Mouse (Mus musculus) layer of hippocampus, postnatal 14 days (tissue): ENCODE measurements around the gene Atg7. TPM values are rescaled to one million over a fixed set of nuclear protein-coding genes. Genes with fewer than 3 reads are reported as not detected.
A peak's percentile ranks its signal among the peaks of the same experiment; 100 is the strongest.

ENCODE experiments used
- DNase-seq, 2 experiments: peaks; one replicate each; pipeline ENCODE4 v3.0.0; 2021 to 2022; ENCODE audit warnings: low spot score in 2 of 2, mixed read lengths in 1 of 2
- total RNA-seq, 2 experiments: library from RNA; stranded (reverse); gene quantifications; 2 replicates each; pipeline ENCODE4 v1.2.3; 2021

Atg7 gene
- total RNA-seq, 2 experiments from 2014 or later: 21.0 to 27.7 TPM

- no peak for DNase-seq
Observed at GRCm38 (mm10) chr6:114683741-114684140, 40.8 kb downstream of the Atg7 start.

DNA sequence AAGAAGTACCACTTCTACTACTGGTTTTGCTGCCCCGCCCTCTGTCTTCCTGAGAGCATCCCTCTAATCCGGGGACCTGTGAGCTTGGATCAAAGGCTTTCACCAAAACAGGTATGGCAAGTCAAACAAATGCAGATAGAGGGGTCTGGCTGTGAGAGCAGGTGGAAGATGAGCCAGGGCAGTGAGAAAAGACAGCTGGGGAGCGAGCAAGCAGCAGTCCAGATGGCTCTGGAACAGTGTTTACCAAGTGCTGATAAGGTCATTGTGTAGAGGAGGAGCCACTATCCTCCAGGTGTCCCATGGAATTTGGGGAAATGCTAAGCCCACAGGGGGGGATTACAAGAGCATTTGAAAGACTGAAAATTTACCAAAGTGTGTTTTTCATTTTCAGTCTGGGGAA lies 41.5 kb downstream of the Atg7 start:
- no peak for DNase-seq

DNA sequence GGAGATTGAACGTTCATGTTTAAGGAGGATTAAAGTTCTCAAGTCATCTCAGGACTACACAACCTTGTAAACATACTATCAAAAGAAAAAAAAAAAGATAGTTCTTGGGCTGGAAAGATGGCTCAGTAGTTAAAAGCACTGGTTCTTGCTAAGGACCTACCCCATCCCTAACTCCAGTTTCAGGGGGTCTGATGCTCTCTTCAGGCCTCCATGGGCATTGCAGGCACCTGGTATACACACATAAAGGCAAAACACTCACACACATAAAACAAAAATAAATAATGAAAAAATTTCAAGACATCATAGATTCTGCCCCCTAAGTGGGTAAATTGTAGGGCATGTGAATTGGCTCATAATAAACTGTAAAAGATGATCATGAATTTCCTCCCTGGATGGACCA lies 42.5 kb downstream of the Atg7 start:
- DNase-seq: no peak

GRCm38 (mm10) chr6:114687035-114687434 lies 44.1 kb downstream of the Atg7 start:
- DNase-seq: no peak

- no peak for DNase-seq
Observed at GRCm38 (mm10) chr6:114690661-114691060, 47.8 kb downstream of the Atg7 start.

DNA sequence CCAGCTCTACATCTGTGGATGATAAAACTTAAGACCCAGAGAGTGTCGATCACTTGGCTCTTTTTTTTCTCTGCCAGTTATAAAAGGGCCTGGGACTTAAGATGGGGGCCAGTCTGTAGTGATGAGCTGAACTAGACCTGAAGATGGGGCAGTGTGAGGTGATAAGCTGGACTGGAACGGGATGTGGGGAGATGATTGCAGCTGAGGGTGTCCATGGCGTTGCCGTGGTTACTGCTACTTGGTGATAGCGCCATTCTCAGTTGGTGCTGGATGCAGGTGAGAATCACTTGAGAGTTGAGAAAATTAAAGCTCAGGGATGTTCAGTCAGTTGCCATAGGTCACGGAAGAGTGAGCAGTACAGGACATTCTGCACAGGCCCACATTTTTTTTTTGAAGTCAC lies 48.6 kb downstream of the Atg7 start:
- DNase-seq: no peak

DNA sequence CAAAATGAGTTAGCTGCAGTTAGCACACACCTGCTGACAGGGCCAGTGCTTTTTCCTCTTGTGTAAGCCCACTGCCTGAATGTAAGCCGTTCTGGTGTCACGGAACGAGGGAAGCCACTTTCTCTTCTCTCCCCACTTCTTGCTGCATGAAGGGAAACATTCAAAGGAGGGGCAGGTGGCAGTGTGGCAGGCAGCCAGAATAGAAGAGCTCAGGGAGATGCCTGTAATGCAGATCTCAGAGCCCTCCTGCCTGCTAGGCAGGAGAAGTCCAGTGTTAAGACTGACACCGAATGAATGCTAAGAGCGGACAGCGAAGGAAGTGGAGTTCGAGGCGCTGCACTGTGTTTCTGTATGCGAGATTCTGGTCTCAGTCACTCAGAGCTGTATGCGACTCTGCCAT lies 49.8 kb downstream of the Atg7 start:
- DNase-seq: no peak

DNA sequence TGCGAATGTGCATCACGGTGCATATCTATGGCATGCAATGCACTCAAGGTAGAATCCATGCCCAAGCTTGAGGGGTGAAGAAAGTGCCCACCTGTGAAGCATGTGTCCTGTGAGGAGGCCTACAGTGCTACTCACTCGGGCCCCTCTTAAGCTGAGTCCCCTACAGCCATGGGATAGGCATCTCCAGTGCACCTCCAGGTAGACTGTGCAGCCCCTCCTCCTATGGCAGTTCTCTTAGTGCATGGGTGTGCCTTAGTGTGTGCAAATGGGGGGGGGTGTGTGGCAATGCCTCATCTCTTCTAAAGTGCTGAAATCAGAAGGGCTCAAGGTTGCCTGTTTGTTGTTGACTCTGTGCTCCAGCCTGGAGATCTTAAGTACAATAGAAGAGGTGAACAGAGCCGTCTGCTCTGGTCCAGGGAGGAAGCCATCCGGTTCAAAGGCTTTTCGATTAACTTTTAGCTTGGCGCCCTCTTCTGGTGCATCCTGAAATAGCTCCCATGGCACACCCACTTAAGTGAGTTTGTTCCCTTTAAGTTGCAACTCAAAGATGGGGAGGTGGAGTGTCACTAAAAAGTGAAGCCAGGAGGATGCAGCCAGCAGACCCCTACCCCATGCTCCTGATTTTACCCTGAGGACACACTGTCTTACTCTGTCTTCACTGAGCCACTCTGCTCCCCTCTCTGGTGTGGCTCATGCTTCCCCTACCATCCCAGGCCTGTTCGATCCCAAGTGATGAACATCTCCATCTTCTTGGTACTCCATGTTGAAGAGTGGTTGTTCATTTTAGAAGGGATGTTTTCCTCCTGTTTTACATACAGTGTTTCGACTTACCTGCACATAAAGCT lies 55.0 kb downstream of the Atg7 start:
- DNase-seq: peak in 1 of 2 experiments; percentile 67

DNA sequence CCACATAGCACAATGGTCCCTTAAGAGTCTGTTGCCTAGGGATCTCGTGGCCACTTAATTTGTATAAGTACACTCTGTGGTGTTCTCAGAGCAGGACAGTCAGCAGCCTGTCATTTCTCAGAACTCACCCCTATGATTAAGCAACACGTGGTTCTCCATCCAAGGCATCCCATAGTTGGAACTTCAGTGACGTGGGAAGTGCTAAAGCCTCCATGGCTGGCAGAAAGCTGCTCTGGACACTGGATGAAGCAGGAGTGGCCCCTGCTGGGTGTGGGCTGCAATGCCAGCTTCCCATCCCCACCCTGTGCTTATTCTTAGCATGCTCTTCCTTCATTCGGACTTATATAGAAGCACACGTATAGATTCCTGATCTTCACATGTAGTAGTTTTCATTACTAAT lies 55.7 kb downstream of the Atg7 start:
- no peak for DNase-seq

DNA sequence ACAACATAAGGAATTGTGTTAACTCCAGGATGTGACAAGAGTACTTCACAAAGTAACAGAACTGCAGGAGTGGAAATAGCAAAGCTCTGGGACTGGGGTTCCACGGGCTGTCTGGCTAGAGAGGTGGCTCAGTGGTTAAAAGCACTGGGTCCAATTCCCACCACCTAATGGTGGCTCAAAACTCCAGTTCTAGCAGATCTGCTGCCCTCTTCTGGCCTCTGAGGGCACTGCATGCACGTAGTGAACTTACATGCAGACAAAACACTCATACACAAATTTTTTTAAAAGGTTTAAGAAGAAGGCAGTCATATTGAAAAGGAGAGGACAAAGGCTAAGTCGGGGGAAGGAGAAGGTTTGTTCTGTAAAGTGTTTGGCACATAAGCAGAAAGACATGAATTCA lies 57.8 kb downstream of the Atg7 start:
- no peak for DNase-seq

DNA sequence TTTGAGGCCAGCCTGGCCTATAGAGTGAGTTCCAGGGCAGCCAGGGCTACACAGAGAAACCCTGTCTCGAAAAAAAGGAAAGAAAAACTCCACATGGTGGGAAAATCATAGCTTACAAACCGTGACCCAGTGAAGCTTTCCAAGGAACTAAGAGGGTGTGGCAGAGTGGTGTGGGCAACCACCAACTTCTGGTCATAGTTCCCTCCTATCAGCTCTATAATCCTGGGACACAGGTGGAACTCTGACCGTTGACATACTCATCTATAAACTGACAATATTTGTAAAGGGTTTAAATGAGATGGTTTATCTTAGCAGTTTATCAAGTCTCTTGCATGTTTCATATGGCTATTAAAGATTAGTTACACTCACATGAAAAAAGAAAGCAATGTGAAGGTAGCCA lies 64.1 kb downstream of the Atg7 start:
- no peak for DNase-seq

DNA sequence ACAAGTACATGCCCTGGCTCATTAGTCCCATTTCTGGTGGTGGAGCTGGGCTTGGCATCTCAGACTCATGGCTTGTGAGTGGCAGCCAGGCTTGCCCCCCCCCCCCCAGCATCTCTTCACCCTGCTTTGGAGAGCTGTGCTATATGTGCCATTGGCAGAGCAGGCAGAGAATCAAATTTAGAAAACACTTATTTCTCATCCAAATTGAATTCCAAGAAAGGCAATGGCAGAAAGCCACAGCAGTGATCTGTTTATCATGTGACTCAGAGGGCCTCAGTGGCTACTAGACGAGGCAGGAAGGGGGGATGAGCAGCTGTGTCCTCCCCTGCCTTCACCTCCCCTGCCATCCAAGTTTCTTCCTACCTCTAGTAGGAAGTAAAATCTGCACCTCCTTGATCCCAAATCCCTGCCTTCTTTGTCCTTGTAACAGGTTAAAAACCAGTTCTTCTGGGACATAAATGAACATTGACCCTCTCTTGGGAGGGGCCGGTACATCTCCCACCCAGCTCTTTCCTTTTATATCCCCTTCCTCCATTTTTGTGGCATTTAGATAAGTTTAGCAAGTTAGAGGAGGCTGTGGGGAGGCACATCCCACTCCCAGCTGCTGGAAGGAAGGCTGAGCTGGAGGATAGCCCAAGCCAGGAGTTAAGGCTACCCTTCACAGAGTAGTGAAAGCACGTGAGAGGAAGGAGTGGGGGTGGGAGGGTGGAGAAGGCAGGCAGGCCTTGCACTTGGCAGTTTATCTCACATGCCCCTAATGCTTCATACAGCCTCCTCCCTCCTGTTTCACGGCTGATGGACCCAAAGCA lies 69.5 kb downstream of the Atg7 start:
- DNase-seq: peak in 1 of 2 experiments; percentile 62

DNA sequence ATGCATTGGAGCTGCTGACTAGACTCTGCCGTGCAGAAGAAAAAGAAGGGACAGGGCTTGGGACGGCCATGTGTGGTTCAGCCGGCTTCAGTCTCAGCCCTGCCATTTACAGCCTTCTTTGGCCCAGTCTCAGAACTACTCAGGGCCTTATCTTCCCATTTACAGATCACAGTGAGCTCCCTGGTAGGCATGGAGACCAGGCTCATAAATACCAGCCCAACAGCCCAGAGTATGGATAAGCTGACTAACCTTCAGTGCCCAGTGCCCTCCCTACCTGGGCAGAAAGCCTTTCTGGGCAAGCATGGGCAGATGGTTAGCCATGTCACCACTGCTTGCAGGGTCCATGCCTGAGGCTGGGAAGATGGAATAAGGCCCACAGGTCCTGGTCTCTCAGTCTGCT lies 70.6 kb downstream of the Atg7 start:
- DNase-seq: no peak

- peak in 1 of 2 experiments; percentile 45 for DNase-seq
Observed at GRCm38 (mm10) chr6:114714654-114715053, 71.8 kb downstream of the Atg7 start.

- DNase-seq: no peak
Observed at GRCm38 (mm10) chr6:114715289-114716030, 72.6 kb downstream of the Atg7 start.

- DNase-seq: no peak
Observed at GRCm38 (mm10) chr6:114719100-114719499, 76.2 kb downstream of the Atg7 start.

- no peak for DNase-seq
Observed at GRCm38 (mm10) chr6:114719665-114720064, 76.8 kb downstream of the Atg7 start.

DNA sequence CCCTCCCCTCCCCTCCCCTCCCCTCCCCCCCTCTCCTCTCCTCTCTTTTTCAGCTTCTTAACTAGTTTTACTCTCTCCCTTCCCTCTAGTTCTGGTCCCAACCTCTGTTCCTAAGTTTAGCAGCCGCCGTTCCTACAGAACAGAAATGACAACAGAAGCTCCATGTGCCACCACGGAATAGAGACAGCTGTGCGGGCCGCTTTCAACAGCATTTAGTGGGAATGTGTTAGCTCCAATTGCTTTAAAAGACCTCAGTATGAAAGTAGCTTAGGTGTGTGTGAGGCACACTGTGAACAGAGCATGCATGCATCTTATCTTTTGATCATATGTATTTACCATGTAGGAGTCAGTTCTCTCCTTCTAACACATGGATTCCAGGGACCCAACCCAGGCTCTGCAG lies 79.1 kb downstream of the Atg7 start:
- DNase-seq: no peak

DNA sequence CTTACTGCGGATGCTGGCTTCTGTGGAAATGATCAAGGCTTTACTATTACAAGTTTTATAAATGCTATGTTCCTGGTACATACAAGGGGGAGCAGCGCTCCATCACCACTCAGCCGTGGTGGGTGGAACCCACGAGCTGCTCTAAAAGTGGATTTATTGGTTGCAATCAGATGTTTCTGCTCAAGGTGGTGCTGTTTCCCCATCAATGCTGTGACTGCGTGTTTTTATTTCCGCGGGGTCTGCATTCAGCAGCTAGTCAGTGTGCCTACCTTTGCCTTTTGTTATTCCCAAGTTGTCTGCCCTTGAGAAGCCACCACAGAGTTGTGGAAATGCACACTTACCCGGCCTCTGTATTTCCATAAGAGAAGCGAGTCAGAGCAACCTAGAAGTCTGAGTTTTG lies 81.0 kb downstream of the Atg7 start:
- peak; percentile 79 to 85 for DNase-seq

DNA sequence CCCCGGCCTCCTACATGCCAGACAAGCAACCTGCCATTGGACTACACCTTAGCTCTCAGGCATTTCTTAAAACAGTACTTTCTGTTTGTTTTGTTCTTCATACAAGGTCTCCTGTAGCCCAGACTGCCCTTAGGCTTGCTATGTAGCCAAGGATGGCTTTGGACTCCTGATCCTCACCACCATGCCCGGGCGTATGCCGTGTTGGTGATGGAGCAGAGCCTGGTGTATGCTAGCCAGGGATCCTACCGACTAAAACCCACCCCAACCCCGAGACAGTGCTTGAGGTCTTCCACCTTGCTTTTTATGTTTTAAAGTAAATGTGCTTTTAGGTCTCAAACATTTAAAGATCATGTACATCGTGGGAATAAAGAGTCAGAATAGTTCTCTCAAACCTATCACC lies 81.5 kb downstream of the Atg7 start:
- no peak for DNase-seq

- DNase-seq: no peak
Observed at GRCm38 (mm10) chr6:114725147-114725575, 82.3 kb downstream of the Atg7 start.

- no peak for DNase-seq
Observed at GRCm38 (mm10) chr6:114726681-114727080, 83.8 kb downstream of the Atg7 start.
